Mouse (Mus musculus) brain, embryonic 14.5 days (tissue): Measurements from ENCODE around the gene Stard3.

Experiments used
- CTCF ChIP-seq: fragments of 200-500 bp; IDR thresholded peaks from 2 replicates; pipeline ENCODE4 v1.5.1; 2012; ENCODE audit warnings: inconsistent platforms, mild to moderate bottlenecking, moderate library complexity, borderline replicate concordance; ENCODE audit not compliant: insufficient read depth, insufficient read length; ENCODE audit errors: extremely low read depth
- POLR2A ChIP-seq: fragments of 200-500 bp; IDR thresholded peaks from 2 replicates; pipeline ENCODE4 v1.6.1; 2012; ENCODE audit warnings: mild to moderate bottlenecking, inconsistent platforms, borderline replicate concordance; ENCODE audit not compliant: poor library complexity, insufficient read depth, insufficient read length, severe bottlenecking; ENCODE audit errors: extremely low read depth

DNA sequence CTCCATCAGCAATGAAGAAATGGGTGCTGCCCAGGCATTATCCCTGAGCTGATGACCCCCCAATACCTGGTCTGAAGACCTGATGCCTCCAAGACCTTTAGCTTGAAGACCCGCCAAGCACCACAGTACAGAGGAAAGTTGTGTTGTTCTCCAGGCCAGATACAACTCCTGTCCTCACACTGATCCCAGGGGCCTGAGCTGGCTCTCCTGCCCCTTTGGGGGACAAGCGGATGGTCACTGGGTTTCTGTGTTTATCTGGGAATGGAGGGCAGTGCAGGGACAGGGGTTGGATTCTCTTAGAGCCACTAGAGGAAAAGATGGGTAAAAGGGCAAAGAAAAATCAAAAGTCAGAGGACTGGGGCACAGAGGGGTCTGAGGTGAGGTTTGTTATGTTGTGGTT, 38.2 kb upstream of the Stard3 start:
- TF ChIP-seq POLR2A (no peak), CTCF (no peak)
